Mouse (Mus musculus): ENCODE measurements around the gene Krtap31-1. TPM values are rescaled to one million over a fixed set of nuclear protein-coding genes. Genes with fewer than 3 reads are reported as not detected.
"Not testable (repeated sequence)": the region's sequence is repeated elsewhere in the genome, so short reads cannot be mapped to it uniquely, and the experiment has no call there.

Gene Krtap31-1
- polyA plus RNA-seq (2016; fragmentation: Nextera tagmentation; extraction: Ambion mirVana): not detected in 2 replicates

- Histone ChIP-seq H3K9me3 (replicated peaks) (no peaks in the 10 kb centered on the region), H3K4me3 (no peak within 1 kb of the TSS), H3K27me3 (ENCODE audit: low read depth, poor library complexity, severe bottlenecking) (no peaks in the 10 kb centered on the region), H3K4me1 (no peaks in the 10 kb centered on the region), H3K27ac (no peak within 1 kb of the TSS), H3K36me3 (no peaks in the 10 kb centered on the region)
- 87% methylated on average over 2 of the region's 2 CpGs for WGBS
- no peak for DNase-seq (ENCODE audit: low spot score)
Measured at GRCm38 (mm10) chr11:99907620-99908019, at the start of gene Krtap31-1. Krtap31-1 (plus strand) TSS chr11:99907920.

- no peaks in the 10 kb centered on the region for H3K36me3 ChIP-seq
- H3K27me3 ChIP-seq (ENCODE audit: low read depth, poor library complexity, severe bottlenecking): no peaks in the 10 kb centered on the region
- H3K27ac ChIP-seq: no peak overlapping the region
- no peaks in the 10 kb centered on the region for H3K9me3 ChIP-seq (replicated peaks)
- WGBS: 89% methylated on average over 2 of the region's 2 CpGs
- no peaks in the 10 kb centered on the region for H3K4me1 ChIP-seq
- no peak for DNase-seq (ENCODE audit: low spot score)
- no peak overlapping the region for H3K4me3 ChIP-seq
Measured at GRCm38 (mm10) chr11:99858761-99859160, 49.0 kb upstream of the Krtap31-1 start.

- H3K27me3 ChIP-seq (ENCODE audit: low read depth, poor library complexity, severe bottlenecking); H3K36me3 ChIP-seq; H3K9me3 ChIP-seq (replicated peaks); H3K4me1 ChIP-seq; DNase-seq (ENCODE audit: low spot score); H3K27ac ChIP-seq; H3K4me3 ChIP-seq: not testable (repeated sequence)
- WGBS: 79% methylated on average over 1 of the region's 1 CpGs
Measured at GRCm38 (mm10) chr11:99864176-99864575, 43.5 kb upstream of the Krtap31-1 start, which contains the start of gene Gm11559. Gm11559 (plus strand) TSS chr11:99864476.

GRCm38 (mm10) chr11:99873089-99873488, 34.6 kb upstream of the Krtap31-1 start, which contains the start of gene Krtap9-1:
Krtap9-1 (plus strand) TSS chr11:99873389.
- H3K4me1 ChIP-seq; H3K36me3 ChIP-seq; H3K4me3 ChIP-seq; DNase-seq (ENCODE audit: low spot score); H3K9me3 ChIP-seq (replicated peaks); H3K27me3 ChIP-seq (ENCODE audit: low read depth, poor library complexity, severe bottlenecking); H3K27ac ChIP-seq: not testable (repeated sequence)
- WGBS: 90% methylated on average over 1 of the region's 1 CpGs

GRCm38 (mm10) chr11:99878887-99879286, 28.8 kb upstream of the Krtap31-1 start, which contains the start of gene Gm11567:
Gm11567 (plus strand) TSS chr11:99879187.
- H3K9me3 ChIP-seq (replicated peaks); H3K27ac ChIP-seq; DNase-seq (ENCODE audit: low spot score); H3K4me1 ChIP-seq; H3K36me3 ChIP-seq; H3K4me3 ChIP-seq; H3K27me3 ChIP-seq (ENCODE audit: low read depth, poor library complexity, severe bottlenecking): not testable (repeated sequence)
- WGBS: 62% methylated on average over 1 of the region's 1 CpGs

- Histone ChIP-seq H3K9me3 (replicated peaks) (no peaks in the 10 kb centered on the region), H3K27ac (no peak within 1 kb of the TSS), H3K4me1 (no peaks in the 10 kb centered on the region), H3K27me3 (ENCODE audit: low read depth, poor library complexity, severe bottlenecking) (no peaks in the 10 kb centered on the region), H3K36me3 (no peaks in the 10 kb centered on the region), H3K4me3 (no peak within 1 kb of the TSS)
- WGBS: 89% methylated on average over 3 of the region's 3 CpGs
- DNase-seq (ENCODE audit: low spot score): no peak
Measured at GRCm38 (mm10) chr11:99914451-99914850, 6.7 kb downstream of the Krtap31-1 start, which contains the start of gene Gm11565. Gm11565 (plus strand) TSS chr11:99914751.

GRCm38 (mm10) chr11:99935991-99936390, 28.3 kb downstream of the Krtap31-1 start, which contains the start of gene Krtap31-2:
Krtap31-2 (plus strand) TSS chr11:99936291.
- no peak within 1 kb of the TSS for H3K27ac ChIP-seq
- no peak within 1 kb of the TSS for H3K4me3 ChIP-seq
- no peaks in the 10 kb centered on the region for H3K27me3 ChIP-seq (ENCODE audit: low read depth, poor library complexity, severe bottlenecking)
- no peaks in the 10 kb centered on the region for H3K4me1 ChIP-seq
- no peak for DNase-seq (ENCODE audit: low spot score)
- WGBS: 88% methylated on average over 1 of the region's 1 CpGs
- H3K9me3 ChIP-seq (replicated peaks): no peaks in the 10 kb centered on the region
- H3K36me3 ChIP-seq: no peaks in the 10 kb centered on the region

- H3K4me3 ChIP-seq: no peak overlapping the region
- no peaks in the 10 kb centered on the region for H3K27me3 ChIP-seq (ENCODE audit: low read depth, poor library complexity, severe bottlenecking)
- no peak overlapping the region for H3K27ac ChIP-seq
- H3K36me3 ChIP-seq: no peaks in the 10 kb centered on the region
- 89% methylated on average over 9 of the region's 9 CpGs for WGBS
- H3K4me1 ChIP-seq: no peaks in the 10 kb centered on the region
- DNase-seq (ENCODE audit: low spot score): no peak
- no peaks in the 10 kb centered on the region for H3K9me3 ChIP-seq (replicated peaks)
Measured at GRCm38 (mm10) chr11:99937751-99938264, 30.1 kb downstream of the Krtap31-1 start.

- H3K36me3 ChIP-seq: no peaks in the 10 kb centered on the region
- 90% methylated on average over 2 of the region's 2 CpGs for WGBS
- H3K4me1 ChIP-seq: no peaks in the 10 kb centered on the region
- H3K9me3 ChIP-seq (replicated peaks): no peaks in the 10 kb centered on the region
- H3K4me3 ChIP-seq: no peak within 1 kb of the TSS
- no peaks in the 10 kb centered on the region for H3K27me3 ChIP-seq (ENCODE audit: low read depth, poor library complexity, severe bottlenecking)
- H3K27ac ChIP-seq: no peak within 1 kb of the TSS
- no peak for DNase-seq (ENCODE audit: low spot score)
Measured at GRCm38 (mm10) chr11:99948175-99948574, 40.5 kb downstream of the Krtap31-1 start, which contains the start of gene Krtap9-5. Krtap9-5 (plus strand) TSS chr11:99948475.

Other genes starting within 250 kb of the Krtap31-1 start
- not detected in 2 replicates for gene Gm11563, start 249.0 kb upstream of the Krtap31-1 start, polyA plus RNA-seq (2016; fragmentation: Nextera tagmentation; extraction: Ambion mirVana)
- gene Krtap4-6, start 242.0 kb upstream of the Krtap31-1 start, polyA plus RNA-seq (2016; fragmentation: Nextera tagmentation; extraction: Ambion mirVana): not detected in 2 replicates
- not detected in 2 replicates for gene Gm14190, start 217.2 kb upstream of the Krtap31-1 start, polyA plus RNA-seq (2016; fragmentation: Nextera tagmentation; extraction: Ambion mirVana)
- not detected in 2 replicates for gene Gm14180, start 173.6 kb upstream of the Krtap31-1 start, polyA plus RNA-seq (2016; fragmentation: Nextera tagmentation; extraction: Ambion mirVana)
- not detected in 2 replicates for gene Gm11595, start 135.0 kb upstream of the Krtap31-1 start, polyA plus RNA-seq (2016; fragmentation: Nextera tagmentation; extraction: Ambion mirVana)
- not detected in 2 replicates for gene Krtap4-8, start 127.2 kb upstream of the Krtap31-1 start, polyA plus RNA-seq (2016; fragmentation: Nextera tagmentation; extraction: Ambion mirVana)
- gene Krtap4-9, start 122.7 kb upstream of the Krtap31-1 start, polyA plus RNA-seq (2016; fragmentation: Nextera tagmentation; extraction: Ambion mirVana): not detected in 2 replicates
- gene Gm11596, start 114.5 kb upstream of the Krtap31-1 start, polyA plus RNA-seq (2016; fragmentation: Nextera tagmentation; extraction: Ambion mirVana): not detected in 2 replicates
- not detected in 2 replicates for gene Gm11569, start 109.0 kb upstream of the Krtap31-1 start, polyA plus RNA-seq (2016; fragmentation: Nextera tagmentation; extraction: Ambion mirVana)
- gene Gm11554, start 103.5 kb upstream of the Krtap31-1 start, polyA plus RNA-seq (2016; fragmentation: Nextera tagmentation; extraction: Ambion mirVana): not detected in 2 replicates
- not detected in 2 replicates for gene Krtap4-13, start 98.0 kb upstream of the Krtap31-1 start, polyA plus RNA-seq (2016; fragmentation: Nextera tagmentation; extraction: Ambion mirVana)
- not detected in 2 replicates for gene Gm11564, start 92.3 kb upstream of the Krtap31-1 start, polyA plus RNA-seq (2016; fragmentation: Nextera tagmentation; extraction: Ambion mirVana)
- gene 2300003K06Rik, start 69.9 kb upstream of the Krtap31-1 start, polyA plus RNA-seq (2016; fragmentation: Nextera tagmentation; extraction: Ambion mirVana): not detected in 2 replicates
- not detected in 2 replicates for gene Krtap4-16, start 56.3 kb upstream of the Krtap31-1 start, polyA plus RNA-seq (2016; fragmentation: Nextera tagmentation; extraction: Ambion mirVana)
- not detected in 2 replicates for gene Gm11568, start 50.0 kb upstream of the Krtap31-1 start, polyA plus RNA-seq (2016; fragmentation: Nextera tagmentation; extraction: Ambion mirVana)
- not detected in 2 replicates for gene Gm11559, start 43.4 kb upstream of the Krtap31-1 start, polyA plus RNA-seq (2016; fragmentation: Nextera tagmentation; extraction: Ambion mirVana)
- gene Krtap9-1, start 34.5 kb upstream of the Krtap31-1 start, polyA plus RNA-seq (2016; fragmentation: Nextera tagmentation; extraction: Ambion mirVana): not detected in 2 replicates
- gene Gm11567, start 28.7 kb upstream of the Krtap31-1 start, polyA plus RNA-seq (2016; fragmentation: Nextera tagmentation; extraction: Ambion mirVana): not detected in 2 replicates
- gene Gm11565, start 6.8 kb downstream of the Krtap31-1 start, polyA plus RNA-seq (2016; fragmentation: Nextera tagmentation; extraction: Ambion mirVana): not detected in 2 replicates
- not detected in 2 replicates for gene Krtap31-2, start 28.4 kb downstream of the Krtap31-1 start, polyA plus RNA-seq (2016; fragmentation: Nextera tagmentation; extraction: Ambion mirVana)
- not detected in 2 replicates for gene Krtap9-5, start 40.6 kb downstream of the Krtap31-1 start, polyA plus RNA-seq (2016; fragmentation: Nextera tagmentation; extraction: Ambion mirVana)
- gene Krtap29-1, start 71.1 kb downstream of the Krtap31-1 start, polyA plus RNA-seq (2016; fragmentation: Nextera tagmentation; extraction: Ambion mirVana): not detected in 2 replicates
- gene Krtap16-1, start 78.7 kb downstream of the Krtap31-1 start, polyA plus RNA-seq (2016; fragmentation: Nextera tagmentation; extraction: Ambion mirVana): not detected in 2 replicates
- 0.68 and 0.90 TPM in 2 replicates for gene Krtap17-1, start 86.1 kb downstream of the Krtap31-1 start, polyA plus RNA-seq (2016; fragmentation: Nextera tagmentation; extraction: Ambion mirVana)
- not detected in 2 replicates for gene Krt33a, start 108.3 kb downstream of the Krtap31-1 start, polyA plus RNA-seq (2016; fragmentation: Nextera tagmentation; extraction: Ambion mirVana)
- gene Krt33b, start 121.9 kb downstream of the Krtap31-1 start, polyA plus RNA-seq (2016; fragmentation: Nextera tagmentation; extraction: Ambion mirVana): not detected in 2 replicates
- gene Krt34, start 133.6 kb downstream of the Krtap31-1 start, polyA plus RNA-seq (2016; fragmentation: Nextera tagmentation; extraction: Ambion mirVana): not detected in 2 replicates
- not detected in 2 replicates for gene Krt31, start 142.6 kb downstream of the Krtap31-1 start, polyA plus RNA-seq (2016; fragmentation: Nextera tagmentation; extraction: Ambion mirVana)
- gene Krt32, start 180.3 kb downstream of the Krtap31-1 start, polyA plus RNA-seq (2016; fragmentation: Nextera tagmentation; extraction: Ambion mirVana): not detected in 2 replicates
- gene Krt35, start 188.3 kb downstream of the Krtap31-1 start, polyA plus RNA-seq (2016; fragmentation: Nextera tagmentation; extraction: Ambion mirVana): 0.08 TPM in 1 of 2 replicates, not detected in the other
- not detected in 2 replicates for gene Krt36, start 197.7 kb downstream of the Krtap31-1 start, polyA plus RNA-seq (2016; fragmentation: Nextera tagmentation; extraction: Ambion mirVana)
- not detected in 2 replicates for gene Krt13, start 213.6 kb downstream of the Krtap31-1 start, polyA plus RNA-seq (2016; fragmentation: Nextera tagmentation; extraction: Ambion mirVana)
- 1.6 and 8.4 TPM in 2 replicates for gene Krt15, start 228.0 kb downstream of the Krtap31-1 start, polyA plus RNA-seq (2016; fragmentation: Nextera tagmentation; extraction: Ambion mirVana)
- 11.1 and 13.9 TPM in 2 replicates for gene Krt19, start 240.7 kb downstream of the Krtap31-1 start, polyA plus RNA-seq (2016; fragmentation: Nextera tagmentation; extraction: Ambion mirVana)